ENCODE assay signal across 10 mouse cellular contexts in genomic region chr5:97300861-97301260, GRCm38 (mm10).
A peak's percentile ranks its signal among the peaks of the same experiment; 100 is the strongest.
DNase-seq lines count a peak whose midpoint lies in the region; ATAC-seq lines count a peak whose summit lies in the region.
"Had no signal": no experiment of that assay in that cellular context is flagged by ENCODE, and none has a peak within 500 bp of the region (broad histone marks: within the 10 kb centered on the region; RNA-seq: fewer than 3 reads in every experiment).

No protein-coding gene starts in this region.

- peak; percentile 70; the same call in 1 of the 2 replicates for ATAC-seq in midbrain, embryonic 12.5 days (ENCODE audit: low FRiP score, low read depth)
- ATAC-seq in forebrain, embryonic 16.5 days, result peak; percentile 94
- no peak for ATAC-seq in megakaryocyte-erythroid progenitor cell, adult 5-6 weeks (replicated peaks; ENCODE audit: low FRiP score, low TSS enrichment, poor library complexity, severe bottlenecking)
- ATAC-seq: lung, postnatal 0 days had no signal

- DNase-seq in midbrain, embryonic 10.5 days (ENCODE audit: low spot score), result no peak
- DNase-seq in left cerebral cortex, postnatal 25 days (ENCODE audit: low spot score in 2 of 2), result peak; percentile 45 to 79
- peak; percentile 32 to 39 for DNase-seq in right cerebral cortex, postnatal 36 days (ENCODE audit: low spot score in 2 of 2)
- no peak for DNase-seq in adipocyte (ENCODE audit: low spot score)
- DNase-seq in thymus, postnatal 25 days, result no peak
- DNase-seq: gastrocnemius, adult 2 months had no signal

- no peaks in the 10 kb centered on the region for H3K27me3 ChIP-seq in midbrain, embryonic 12.5 days
- H3K27me3 ChIP-seq in midbrain, embryonic 10.5 days (ENCODE audit: low read depth, poor library complexity, severe bottlenecking), result no peaks in the 10 kb centered on the region
- H3K27me3 ChIP-seq in forebrain, embryonic 16.5 days (replicated peaks; ENCODE audit: control insufficient read depth, insufficient read depth, low read length), result no peaks in the 10 kb centered on the region

- no peak overlapping the region for H3K4me3 ChIP-seq in midbrain, embryonic 12.5 days
- H3K4me3 ChIP-seq in midbrain, embryonic 10.5 days, result no peak overlapping the region
- H3K4me3 ChIP-seq in forebrain, embryonic 16.5 days (replicated peaks; ENCODE audit: low read length), result no peak overlapping the region
- H3K4me3 ChIP-seq: gastrocnemius, adult 2 months had no signal

- intact Hi-C loops in left cerebral cortex, postnatal 25 days (cut with DNase I), result loop anchor here (10.0 kb wide), 1 partner anchor 264 kb away; no protein-coding TSS in a partner anchor

- 58% methylated on average over 5 of the region's 5 CpGs for WGBS in midbrain, embryonic 12.5 days
- 76% methylated on average over 5 of the region's 5 CpGs for WGBS in midbrain, embryonic 10.5 days
- 47% methylated on average over 5 of the region's 5 CpGs for WGBS in forebrain, embryonic 16.5 days

- H3K27ac ChIP-seq in midbrain, embryonic 12.5 days (replicated peaks), result no peak overlapping the region
- no peak overlapping the region for H3K27ac ChIP-seq in midbrain, embryonic 10.5 days (replicated peaks)
- 0 out of 2 replicates have a peak overlapping the region, but pooled peaks have one; percentile 1 for H3K27ac ChIP-seq in forebrain, embryonic 16.5 days (ENCODE audit: low read length)
- H3K27ac ChIP-seq: gastrocnemius, adult 2 months had no signal

- no peak overlapping the region for H3K4me2 ChIP-seq in midbrain, embryonic 12.5 days (replicated peaks)
- no peak overlapping the region for H3K4me2 ChIP-seq in forebrain, embryonic 16.5 days (ENCODE audit: low read length)

- no peaks in the 10 kb centered on the region for H3K9me3 ChIP-seq in midbrain, embryonic 12.5 days
- H3K9me3 ChIP-seq in midbrain, embryonic 10.5 days (replicated peaks), result no peaks in the 10 kb centered on the region
- no peaks in the 10 kb centered on the region for H3K9me3 ChIP-seq in forebrain, embryonic 16.5 days (ENCODE audit: control insufficient read depth, low read length)

- no peaks in the 10 kb centered on the region for H3K36me3 ChIP-seq in midbrain, embryonic 12.5 days
- H3K36me3 ChIP-seq in midbrain, embryonic 10.5 days, result no peaks in the 10 kb centered on the region
- H3K36me3 ChIP-seq in forebrain, embryonic 16.5 days (ENCODE audit: control insufficient read depth, insufficient read depth), result no peaks in the 10 kb centered on the region

- no peak overlapping the region for H3K9ac ChIP-seq in midbrain, embryonic 12.5 days (replicated peaks)
- no peak overlapping the region for H3K9ac ChIP-seq in forebrain, embryonic 16.5 days (replicated peaks; ENCODE audit: low read depth, low read length)

- H3K4me1 ChIP-seq in midbrain, embryonic 12.5 days, result peaks cover 4% of the 10 kb centered on the region; the same call in 1 of the 2 replicates
- H3K4me1 ChIP-seq in midbrain, embryonic 10.5 days, result peaks cover 17% of the 10 kb centered on the region
- peaks cover 9% of the 10 kb centered on the region for H3K4me1 ChIP-seq in forebrain, embryonic 16.5 days (replicated peaks; ENCODE audit: control insufficient read depth, insufficient read depth, low read length)

Comparison
In these comparisons a context has a peak if more than half of its experiments do, and no peak if none do; other contexts are left out.
1. DNase-seq: peak in left cerebral cortex, postnatal 25 days (2 of 2) and right cerebral cortex, postnatal 36 days (2 of 2); none in midbrain, embryonic 10.5 days (single experiment), adipocyte (single experiment) and thymus, postnatal 25 days (single experiment).